Mouse (Mus musculus) urinary bladder, adult 2 months (tissue): ENCODE results near the gene Grid2. TPM values are rescaled to one million over a fixed set of nuclear protein-coding genes. Genes with fewer than 3 reads are reported as not detected.

Experiments
- DNase-seq: peaks from one replicate; pipeline ENCODE4 v3.0.0; 2022; ENCODE audit warnings: low spot score
- polyA plus RNA-seq: library from polyadenylated mRNA; depleted of rRNA; stranded (reverse); fragments of >200 nt; gene quantifications from 2 replicates; pipeline ENCODE4 v1.2.3, GENCODE M21; 2012

Grid2 gene
- polyA plus RNA-seq, 1 experiment: 0.14 TPM

DNA sequence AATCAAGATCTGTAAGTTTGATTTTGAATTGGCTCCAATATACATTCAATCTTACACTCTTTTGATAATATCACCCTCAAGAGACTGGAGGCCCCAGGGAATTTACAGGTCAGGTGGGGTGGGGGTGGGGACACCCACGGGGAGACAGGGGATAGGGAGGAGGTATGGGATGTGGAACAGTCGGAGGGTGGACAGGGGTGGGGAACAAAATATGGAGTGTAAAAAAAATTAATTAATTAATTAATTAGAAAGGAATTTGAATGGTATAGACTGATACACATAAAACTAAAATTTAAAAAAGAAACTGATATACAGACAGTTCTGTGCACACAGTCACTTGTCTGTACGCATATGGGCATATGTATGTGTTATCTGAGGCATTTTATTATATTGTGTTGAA is 380.3 kb downstream of the Grid2 start:
- DNase-seq: no peak

DNA sequence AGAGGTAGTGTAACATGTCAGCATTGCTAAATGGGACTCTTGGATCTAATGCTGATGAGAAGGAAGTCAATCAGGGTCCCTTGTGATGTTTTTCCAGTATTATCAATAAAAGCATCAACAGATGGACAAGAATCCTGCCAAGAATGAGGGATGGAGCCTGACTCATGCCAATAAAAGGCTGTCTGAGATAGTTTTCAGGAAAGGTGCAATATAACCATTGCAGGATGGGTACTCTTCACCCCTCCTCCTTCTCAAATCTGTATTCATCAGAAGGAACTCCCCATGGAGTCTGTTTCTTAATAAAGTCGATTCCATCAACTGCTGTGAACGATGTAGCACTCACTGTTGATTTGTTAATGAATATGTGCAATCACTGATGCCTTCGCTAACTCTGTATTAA is 403.7 kb downstream of the Grid2 start:
- no peak for DNase-seq

DNA sequence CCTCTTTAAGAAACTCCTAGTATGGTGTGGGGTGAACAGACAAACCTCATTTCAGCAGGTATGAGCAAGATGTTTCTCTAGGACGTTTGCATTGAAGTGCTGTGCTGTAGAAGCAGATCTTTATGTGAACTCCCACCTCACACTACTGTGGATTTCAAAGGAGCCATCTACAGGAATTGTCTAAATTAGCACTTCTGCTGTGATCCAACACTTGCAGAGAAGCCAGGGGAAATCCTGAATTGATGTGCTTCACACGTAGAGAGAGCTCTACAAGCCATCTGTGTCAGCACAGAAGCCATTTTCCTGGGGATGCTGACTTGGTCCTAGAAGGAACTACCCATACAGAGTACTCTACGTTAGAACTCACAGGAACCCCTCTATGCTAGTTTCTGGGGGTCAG is 430.0 kb downstream of the Grid2 start:
- no peak for DNase-seq

DNA sequence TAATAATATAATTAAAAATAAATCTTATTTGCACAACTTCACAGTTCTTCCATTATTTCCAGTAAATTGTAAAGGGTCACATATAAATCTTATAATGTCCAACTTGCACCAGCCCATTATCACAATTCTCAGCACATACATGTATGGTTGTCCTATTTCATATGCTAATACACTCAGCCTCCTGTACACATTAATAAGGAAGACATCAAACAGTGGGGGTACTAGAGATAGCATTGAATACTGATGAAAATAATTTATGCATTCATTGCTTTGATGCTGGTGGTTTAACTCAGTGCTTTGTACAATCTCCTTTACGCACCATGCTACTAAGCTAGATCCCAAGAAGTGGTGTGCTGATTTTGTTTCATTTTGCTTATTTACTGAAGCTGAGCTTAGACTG is 446.0 kb downstream of the Grid2 start:
- no peak for DNase-seq

DNA sequence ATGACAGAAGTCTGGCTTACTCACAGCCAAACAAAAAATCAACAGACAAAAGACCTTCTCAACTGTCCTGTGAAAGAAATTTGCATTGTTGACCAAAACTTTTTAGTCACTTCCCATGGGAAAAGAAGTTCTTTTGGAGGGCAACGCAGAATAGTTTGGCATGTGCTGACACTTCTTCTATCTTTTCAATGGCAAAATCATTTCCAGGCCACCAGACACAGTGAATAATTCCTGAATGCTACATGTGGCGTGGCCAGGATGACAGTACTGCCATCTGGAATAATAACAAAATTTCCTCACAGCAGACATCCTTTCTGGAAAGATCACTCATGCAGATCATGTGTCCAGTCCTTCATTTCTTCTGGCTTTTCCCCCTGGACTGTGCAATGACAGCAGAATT is 478.1 kb downstream of the Grid2 start:
- DNase-seq: no peak

DNA sequence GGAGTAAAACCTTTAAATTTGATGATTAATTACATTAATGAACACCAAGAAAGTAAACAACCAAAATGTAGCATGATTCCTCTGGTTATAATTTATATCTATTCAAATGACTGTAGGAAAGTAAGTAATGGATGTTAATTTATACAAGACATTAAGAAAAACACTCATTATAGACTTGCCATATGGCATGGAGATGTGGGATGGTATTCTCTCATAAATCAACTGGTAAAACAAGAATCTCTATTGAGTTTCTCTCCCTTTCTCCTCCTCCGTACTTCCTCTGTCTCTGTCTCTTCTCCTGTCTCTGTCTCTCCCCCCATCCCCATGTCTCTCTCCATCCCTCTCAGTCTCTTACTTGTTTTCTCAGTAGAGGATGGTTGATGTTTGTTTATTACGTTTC is 506.9 kb downstream of the Grid2 start:
- DNase-seq: no peak

DNA sequence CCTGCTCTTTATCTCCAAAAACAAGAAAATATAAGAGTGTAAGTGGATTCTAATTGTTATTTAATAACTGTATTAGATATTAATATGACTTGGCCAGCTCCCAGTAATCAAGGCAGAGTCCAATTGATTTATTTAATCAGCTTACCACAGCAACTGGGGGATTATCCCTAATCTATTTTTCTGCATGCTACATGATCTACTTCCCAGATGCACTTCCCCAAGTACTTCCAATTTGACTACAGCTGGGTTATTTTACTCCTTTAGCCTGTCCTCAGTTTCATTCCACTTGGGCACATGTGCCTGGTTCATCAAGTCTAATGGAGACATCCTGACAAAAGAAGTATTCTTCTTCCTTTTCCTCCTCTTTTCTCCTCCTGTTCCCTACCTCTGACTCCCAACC is 539.0 kb downstream of the Grid2 start:
- no peak for DNase-seq

DNA sequence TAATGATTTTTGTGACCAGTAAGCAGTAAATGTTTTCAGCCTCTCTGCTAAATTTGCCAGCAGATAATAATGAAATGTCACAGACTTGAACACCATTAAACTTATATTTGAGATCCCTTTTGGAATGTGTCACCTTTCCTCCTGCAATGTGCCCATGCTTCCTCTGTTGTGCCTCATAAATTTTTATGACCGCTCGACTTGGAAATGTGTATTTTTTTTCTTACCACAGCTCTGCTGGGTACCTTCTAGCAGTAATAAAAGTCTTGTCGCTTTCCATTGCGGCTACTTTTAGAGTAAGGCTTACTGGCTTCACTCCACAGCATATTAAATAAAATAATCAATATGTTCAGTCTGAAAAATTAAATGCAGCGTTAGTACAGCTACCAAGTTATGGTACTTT is 564.6 kb downstream of the Grid2 start:
- no peak for DNase-seq

DNA sequence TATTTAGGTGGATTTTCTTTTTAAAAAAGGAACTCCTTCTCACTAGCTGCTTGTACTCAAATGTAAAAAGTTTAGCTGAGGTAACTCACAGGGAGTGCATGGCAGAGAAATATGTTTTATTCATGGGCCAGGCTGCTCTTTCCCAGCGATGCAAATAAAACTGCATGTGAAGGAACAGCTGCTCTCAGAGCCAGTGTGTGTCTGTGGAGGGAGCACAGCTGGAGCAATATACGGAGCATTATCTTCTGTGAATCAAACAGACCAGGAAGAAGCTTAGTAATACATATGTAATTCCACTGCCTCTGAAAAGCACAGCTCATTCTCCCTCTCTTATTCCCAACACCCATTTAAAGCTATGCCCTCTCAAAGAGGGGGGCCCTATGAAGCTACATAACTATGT is 607.0 kb downstream of the Grid2 start:
- DNase-seq: no peak

DNA sequence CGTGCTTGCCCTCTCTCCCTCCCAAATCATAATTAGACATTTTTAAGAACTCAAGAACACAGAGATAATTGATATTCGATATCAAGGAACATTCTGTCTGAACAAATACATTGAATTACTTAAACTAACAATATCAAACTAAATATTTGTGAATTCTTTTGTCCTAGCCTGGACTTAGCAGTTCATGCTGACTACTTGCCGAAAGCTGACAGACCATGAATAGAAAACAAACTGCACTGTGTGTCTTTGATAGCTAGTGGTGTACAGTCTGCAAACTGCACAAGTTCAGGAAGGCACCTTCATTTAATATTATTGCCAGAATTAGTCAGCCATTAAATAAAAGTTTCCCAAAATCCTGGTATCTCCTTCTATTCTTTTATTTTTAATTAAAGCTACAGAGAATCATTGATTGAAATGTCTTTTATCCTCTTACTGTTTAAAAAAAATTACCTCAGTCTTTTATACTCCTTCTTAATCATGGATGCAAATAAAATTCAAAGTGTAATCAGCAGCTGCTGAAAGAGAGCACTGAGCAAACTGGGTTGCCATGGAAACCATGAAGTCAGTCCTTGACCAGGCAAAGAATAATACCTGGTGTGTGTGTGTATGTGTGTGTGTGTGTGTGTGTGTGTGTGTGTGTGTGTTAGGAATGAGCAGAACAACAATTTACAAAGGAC is 621.5 kb downstream of the Grid2 start:
- DNase-seq: no peak

DNA sequence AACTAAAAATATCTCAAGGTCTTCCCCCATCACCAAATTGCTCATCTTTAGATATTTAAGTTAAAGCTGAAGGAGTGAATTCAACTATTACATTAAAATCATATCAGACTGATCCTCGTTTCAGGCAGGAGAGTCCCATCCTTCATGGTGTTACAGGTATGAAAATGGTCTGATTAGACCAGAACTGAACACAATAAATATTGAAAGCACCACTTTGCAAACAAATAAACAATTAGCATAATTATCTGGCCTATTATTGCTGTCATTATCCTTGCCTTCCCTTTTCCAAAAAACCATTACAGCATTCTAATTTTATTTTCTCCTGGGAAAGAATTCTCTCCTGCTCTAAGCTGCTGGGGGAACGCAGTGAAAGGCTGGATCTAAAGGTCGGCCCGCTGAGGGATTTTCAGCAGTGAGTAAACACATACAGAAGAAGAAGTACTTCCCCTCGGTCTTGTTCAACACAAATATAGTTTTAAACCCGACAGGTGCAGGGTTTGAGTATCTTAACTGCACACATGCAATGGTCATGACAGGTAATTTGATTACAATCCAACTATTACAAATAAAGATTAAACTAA is 622.2 kb downstream of the Grid2 start:
- DNase-seq: no peak

DNA sequence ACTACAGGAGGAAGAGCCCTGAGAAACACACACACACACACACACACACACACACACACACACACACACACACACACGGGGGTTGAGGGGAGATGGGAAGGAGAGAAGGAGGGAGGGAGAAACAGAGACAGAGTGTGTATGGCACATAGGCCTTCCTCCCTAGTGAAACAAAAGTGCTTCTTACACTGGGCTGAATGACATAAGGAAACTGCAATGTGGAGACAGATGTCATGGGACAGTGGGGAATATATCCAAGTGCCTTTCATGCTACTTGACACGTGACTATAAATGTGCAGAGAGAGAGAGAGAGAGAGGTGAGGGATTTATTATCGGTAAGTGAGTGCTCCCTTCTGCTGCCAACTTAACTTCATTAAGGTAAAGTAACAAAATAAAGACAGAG is 639.0 kb downstream of the Grid2 start:
- DNase-seq: no peak

DNA sequence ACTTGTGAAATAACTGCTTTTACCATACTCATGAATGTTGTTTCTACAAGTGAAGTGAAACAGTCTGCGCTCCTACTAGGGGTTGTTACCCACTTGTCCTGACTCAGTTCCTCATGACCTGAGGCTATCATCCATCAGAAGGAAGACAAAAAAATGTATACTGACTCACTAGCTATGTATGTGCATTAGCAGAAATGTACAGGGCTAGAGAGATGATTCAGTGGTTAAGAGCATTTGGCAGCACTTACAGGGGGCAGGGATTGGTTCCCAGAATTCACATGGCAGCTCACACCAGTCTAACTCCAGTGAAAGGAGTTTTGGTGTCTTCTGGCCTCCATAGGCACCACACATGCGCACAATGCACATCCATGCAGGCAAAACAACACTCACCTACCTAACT is 642.5 kb downstream of the Grid2 start:
- no peak for DNase-seq

DNA sequence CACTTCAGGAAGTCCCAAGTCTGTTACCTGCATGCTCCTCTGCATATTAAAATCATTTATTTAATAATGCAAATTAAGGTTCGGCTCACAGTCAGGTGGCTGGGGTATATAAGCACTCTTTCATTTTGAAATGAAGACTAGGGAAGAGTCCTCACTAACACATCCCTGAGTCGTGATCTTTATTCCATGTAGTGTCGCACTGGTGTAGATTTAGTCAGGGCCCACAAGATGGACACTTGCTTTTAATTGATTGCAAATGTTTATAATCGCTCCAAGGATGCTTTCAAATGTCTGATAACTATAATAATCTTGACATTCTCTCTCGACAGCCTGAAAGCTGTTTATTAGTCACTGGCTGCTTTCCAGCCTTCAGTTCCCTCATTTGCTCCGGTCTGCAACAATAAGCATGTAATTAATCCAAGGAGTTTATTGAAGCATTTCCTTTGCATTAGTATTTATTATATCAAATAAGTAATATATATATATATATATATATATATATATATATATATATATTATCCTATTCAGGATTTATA is 661.4 kb downstream of the Grid2 start:
- no peak for DNase-seq

DNA sequence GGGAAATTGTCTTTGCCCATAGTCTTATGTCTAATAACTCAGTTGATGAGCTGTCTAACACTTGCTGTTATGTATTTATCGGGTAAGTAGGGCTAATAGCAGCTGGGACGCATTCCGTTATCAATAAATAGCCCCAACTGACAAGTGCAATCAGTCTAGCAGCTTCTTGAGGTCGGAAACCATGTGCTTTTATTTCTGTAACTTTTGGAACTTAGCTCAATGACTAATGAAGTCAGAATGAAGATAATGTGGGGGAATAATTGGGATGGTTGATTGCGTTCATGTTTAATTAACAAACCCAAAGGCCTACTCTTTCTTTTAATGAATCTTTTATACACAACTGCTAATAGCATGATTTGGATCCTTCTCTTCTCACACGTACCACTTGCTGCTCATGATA is 666.3 kb downstream of the Grid2 start:
- DNase-seq: no peak

DNA sequence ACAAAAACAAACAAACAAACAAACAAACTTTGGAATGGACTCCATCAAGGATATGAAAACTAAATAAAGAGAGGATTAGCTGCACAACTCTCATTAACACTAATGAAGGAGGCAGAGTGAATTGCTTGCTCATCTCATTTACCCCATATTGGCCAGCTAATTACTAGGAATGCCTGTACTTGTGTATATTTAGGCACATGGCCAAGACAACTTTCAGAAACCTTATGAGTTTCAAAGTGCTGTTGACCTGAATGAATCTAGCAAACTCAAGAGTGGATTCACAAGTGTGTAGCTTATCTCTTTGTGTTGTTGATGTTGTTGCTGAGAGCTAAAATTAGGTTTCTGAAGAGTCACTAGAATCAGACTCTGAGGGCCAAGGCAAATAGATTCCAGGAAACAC is 675.5 kb downstream of the Grid2 start:
- no peak for DNase-seq

DNA sequence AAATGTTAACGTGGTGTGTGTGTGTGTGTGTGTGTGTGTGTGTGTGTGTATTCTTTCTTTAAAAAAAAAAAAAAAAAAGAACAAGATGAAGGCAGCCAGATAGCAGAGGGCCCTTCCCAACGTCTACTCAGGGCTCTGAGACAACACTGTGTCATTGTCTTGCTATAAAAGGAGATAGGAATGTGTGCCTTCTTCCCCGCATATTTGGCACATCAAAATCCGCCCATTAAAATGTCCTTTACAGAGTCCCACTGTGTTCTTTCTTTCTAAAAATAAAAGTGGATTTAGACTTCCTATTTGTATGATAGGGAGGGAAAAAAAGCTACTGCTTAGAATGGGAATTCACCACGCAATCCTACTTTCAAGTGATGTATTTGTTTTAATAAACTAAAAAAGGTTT is 691.0 kb downstream of the Grid2 start:
- DNase-seq: no peak

DNA sequence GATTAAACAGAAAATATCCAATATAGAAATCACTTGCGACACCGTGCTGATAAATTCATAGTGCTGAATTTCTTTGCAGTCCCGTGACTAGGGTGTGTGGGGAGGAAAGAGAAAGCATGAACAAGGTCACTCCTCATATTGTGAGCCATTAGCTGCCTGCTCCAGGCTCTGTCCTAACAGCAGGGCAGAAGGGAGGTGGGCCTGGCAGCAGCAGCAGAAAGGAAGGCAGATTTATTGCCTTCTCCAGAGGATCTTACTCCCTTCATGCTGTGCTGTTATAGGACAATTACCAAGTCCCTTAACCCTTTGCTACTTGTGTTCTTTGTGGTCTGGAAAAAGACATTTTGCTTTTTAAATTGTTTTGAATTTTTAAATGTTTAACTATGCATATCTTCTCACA is 708.1 kb downstream of the Grid2 start:
- DNase-seq: no peak

DNA sequence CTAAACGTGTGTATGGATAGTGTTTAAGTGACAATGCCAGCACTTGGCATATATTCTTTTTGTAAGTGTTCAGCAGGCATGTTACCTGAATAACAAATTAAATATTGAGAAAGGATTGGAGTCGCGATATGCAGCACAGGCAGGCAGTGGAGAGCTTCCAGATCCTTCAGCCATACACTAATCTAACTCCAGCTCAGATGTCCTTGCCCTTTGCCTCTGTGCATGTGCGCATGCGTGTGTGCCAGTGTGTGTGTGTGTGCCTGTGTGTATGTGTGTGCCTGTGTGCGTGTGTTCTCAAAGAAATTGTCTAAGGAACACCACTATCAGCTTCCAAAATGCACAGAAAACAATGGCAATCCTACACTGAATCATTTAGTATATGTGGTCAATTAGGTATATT is 708.6 kb downstream of the Grid2 start:
- DNase-seq: no peak

DNA sequence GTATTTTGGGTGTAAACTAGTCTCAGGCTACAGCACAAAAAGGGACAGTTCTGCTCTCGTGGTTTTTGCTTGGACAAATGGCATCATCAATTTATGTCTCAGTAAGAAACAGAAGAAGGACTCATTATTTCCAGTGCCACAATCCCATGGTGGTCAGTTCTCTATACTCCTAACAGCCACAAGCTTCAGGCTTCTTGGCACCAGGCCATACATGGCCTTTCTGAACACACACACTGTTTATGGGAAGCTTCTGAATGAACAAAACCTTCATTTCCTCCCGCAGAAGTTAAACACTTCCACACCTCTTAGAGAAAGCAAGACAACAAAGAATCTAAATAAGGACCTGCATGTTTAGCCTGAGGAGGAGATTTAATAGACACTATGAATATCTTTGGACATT is 709.1 kb downstream of the Grid2 start:
- DNase-seq: no peak

DNA sequence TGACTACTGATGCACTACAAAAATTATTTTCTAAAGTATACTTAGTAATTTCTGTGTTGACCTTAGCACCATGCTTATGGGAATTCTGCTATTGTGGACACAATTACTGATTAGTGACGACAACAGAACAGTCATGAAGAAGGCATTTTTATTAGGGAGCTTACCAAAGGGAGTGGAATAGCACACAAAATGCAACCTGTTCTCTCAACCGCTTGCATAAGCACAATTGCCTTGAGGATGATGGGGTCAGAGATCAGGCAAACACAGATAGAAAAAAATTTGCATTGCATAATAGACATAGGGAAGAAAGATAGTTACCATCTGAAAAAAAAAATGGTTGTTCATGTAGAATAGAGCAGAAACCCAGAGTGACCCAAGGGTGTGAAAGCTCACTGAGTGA is 790.4 kb downstream of the Grid2 start:
- DNase-seq: no peak

DNA sequence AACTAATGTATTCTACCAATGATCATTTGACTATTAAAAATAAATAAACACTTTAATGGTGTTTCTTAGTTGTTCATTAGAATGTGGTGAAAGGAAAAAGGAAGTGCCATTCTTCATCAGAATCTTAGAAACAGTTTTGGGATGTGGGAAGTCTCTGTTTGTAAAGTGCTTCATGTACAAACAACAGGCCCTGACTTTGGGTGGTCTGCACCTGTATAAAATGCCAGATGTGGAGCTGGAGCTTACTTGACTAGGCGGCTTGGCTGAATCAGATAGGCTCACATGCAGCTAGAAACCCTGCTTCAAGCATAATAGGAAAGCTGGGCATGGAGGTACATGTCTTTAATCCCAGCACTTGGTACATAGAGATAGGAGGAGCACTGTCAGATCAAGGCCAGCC is 791.1 kb downstream of the Grid2 start:
- DNase-seq: no peak

DNA sequence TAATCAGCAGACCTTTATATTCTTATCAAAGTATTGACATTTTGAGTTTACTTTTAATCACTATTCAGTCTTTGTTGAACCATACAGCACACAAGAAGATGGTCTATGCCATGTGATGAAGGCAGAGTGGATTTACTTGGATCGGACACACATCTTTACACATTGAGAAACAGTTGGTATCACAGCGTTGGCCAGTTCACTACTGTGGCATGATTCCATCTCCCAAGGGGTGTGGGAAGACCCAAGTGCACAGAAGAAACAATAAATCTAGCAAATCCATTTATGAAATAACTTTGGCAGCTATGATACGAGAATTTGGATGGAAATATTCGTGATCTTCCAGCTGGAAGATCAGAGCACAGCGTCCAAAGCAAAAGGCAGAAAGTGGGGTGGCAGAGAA is 792.3 kb downstream of the Grid2 start:
- DNase-seq: no peak

DNA sequence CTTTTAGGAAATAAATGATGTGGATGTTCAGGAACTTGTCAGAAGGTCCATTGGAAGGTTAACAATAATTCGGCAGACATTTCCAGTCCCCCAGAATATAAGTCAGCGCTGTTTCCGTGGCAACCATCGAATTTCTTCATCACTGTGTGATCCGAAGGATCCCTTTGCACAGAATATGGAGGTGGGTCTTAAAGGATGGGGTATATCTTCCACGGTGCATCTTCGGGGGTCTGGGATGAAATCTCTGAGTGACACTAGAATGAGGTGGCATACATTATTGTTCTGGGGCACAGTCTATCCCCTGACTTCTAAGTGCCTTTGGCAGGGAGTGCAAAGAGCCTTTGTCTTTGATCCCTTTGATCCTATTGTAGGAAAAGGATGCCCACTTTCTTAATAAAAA is 808.2 kb downstream of the Grid2 start:
- no peak for DNase-seq
